Mouse (Mus musculus) right cerebral cortex, adult 2 months (tissue): ENCODE measurements around the gene Fam107b.

Experiments used
- DNase-seq, 2 experiments: peaks; one replicate each; pipeline ENCODE4 v3.0.0; 2021 to 2022; ENCODE audit warnings: low spot score in 2 of 2

Fam107b gene

GRCm38 (mm10) chr2:3739351-3739961 lies 169.2 kb downstream of the Fam107b start:
- peak; percentile 52 to 53 for DNase-seq

- no peak for DNase-seq
Observed at GRCm38 (mm10) chr2:3740256-3740655, 170.0 kb downstream of the Fam107b start.

- DNase-seq, result no peak
Observed at GRCm38 (mm10) chr2:3740670-3741069, 170.4 kb downstream of the Fam107b start.

DNA sequence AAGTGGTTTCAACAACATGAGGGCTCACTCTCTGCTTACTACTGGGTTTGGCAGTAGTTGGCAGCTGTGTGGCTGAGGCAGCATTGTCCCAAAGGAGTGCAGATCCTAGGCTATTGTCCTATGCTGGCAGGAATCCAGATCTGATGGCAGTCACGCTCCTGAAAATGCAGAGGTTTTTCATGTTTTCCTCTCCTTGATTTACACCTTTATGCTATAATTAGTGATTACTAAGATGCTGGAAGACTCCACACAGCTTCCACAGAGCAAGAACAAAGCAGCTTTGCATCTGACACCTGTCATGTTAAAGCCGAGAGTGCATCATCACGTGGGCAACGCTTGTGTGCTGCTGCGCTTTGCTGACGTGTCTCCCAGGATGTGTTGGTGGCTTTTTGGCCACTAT lies 172.2 kb downstream of the Fam107b start:
- DNase-seq, result peak in 1 of 2 experiments; percentile 11

GRCm38 (mm10) chr2:3745041-3745440 lies 174.8 kb downstream of the Fam107b start:
- no peak for DNase-seq

- no peak for DNase-seq
Observed at GRCm38 (mm10) chr2:3745910-3746606, 175.8 kb downstream of the Fam107b start.

DNA sequence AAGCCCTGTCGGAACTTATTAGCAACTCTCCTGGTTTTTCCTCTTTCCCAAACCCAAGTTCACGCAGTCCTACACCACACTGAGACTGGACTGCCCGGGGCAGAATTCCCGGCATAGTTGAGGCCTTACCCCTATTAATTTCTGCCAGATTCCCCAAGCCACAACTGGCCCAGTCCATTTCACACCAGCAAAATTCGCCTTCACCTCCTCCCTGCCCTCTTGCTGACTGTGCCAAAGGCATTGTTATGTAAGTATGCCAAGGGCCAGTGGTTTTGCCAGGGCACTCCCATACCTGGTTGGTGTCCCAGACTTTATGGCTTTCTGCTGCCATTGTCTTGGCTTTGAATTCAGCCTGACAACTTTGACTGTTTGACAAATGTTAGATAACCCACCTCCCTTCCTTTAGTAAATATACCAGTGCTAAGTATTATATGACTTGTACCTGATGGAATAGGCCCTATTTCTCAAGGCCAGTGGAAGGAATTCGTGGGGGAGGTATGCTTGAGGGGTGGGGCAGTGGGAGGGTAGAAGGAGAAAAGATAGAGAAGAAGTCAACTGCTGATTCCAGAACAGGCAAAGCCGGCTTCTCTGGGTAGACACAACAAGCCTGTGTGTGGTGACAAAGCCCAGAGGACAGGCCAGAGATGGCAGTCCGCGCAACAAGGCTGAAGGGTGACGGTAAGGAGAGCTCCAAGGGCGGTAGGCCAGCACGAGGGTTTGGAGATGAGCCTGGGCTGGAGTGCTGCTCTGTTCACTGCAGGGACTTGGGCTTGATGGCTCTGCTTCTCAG lies 178.6 kb downstream of the Fam107b start:
- no peak for DNase-seq

- no peak for DNase-seq
Observed at GRCm38 (mm10) chr2:3749504-3750024, 179.3 kb downstream of the Fam107b start.

- DNase-seq, result no peak
Observed at GRCm38 (mm10) chr2:3750126-3750525, 179.8 kb downstream of the Fam107b start.

GRCm38 (mm10) chr2:3752365-3752764 lies 182.1 kb downstream of the Fam107b start:
- DNase-seq, result no peak

DNA sequence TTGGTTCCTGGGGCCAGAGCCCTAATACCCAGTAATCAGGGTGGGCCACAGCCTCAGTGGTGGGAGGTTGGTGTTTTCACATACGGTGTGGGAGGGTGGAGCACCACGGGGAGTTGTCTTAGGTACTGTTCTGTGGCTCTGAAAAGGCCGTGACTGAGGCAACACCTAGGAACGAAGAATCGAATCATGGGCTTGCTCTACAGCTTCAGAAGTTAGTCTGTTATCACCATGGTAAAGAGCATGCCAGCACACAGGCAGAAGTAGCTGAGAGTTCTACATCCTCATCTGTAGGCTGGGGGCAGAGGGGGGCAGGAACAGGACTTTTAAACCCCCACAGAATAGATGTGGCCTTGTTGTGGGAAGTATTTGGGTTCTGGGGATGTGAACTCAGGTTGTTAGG lies 182.6 kb downstream of the Fam107b start:
- no peak for DNase-seq

DNA sequence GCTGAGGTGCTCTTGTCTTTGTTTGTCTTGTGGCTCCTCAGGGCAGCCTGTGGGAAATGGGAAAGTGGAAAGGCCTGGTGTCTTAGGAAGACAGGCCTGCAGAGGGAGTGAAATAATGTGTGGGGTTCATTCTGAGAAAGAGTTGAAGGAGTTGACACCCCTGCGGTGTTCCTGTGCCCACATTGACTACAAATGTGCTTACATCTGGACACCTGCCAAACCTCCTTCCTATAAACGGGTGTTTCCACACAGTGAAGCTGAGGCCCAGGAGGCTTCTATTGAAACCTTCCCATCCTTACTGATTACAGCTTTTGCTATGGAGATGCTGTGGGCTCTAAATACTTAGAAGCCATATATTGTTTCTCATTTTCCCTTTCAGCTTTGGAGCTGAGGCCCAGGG lies 183.5 kb downstream of the Fam107b start:
- peak; percentile 33 to 40 for DNase-seq

- no peak for DNase-seq
Observed at GRCm38 (mm10) chr2:3755936-3756335, 185.6 kb downstream of the Fam107b start.

GRCm38 (mm10) chr2:3758406-3758805 lies 188.1 kb downstream of the Fam107b start:
- DNase-seq, result no peak

- DNase-seq, result no peak
Observed at GRCm38 (mm10) chr2:3760234-3760836, 190.0 kb downstream of the Fam107b start.

- DNase-seq, result no peak
Observed at GRCm38 (mm10) chr2:3764136-3764535, 193.8 kb downstream of the Fam107b start.

DNA sequence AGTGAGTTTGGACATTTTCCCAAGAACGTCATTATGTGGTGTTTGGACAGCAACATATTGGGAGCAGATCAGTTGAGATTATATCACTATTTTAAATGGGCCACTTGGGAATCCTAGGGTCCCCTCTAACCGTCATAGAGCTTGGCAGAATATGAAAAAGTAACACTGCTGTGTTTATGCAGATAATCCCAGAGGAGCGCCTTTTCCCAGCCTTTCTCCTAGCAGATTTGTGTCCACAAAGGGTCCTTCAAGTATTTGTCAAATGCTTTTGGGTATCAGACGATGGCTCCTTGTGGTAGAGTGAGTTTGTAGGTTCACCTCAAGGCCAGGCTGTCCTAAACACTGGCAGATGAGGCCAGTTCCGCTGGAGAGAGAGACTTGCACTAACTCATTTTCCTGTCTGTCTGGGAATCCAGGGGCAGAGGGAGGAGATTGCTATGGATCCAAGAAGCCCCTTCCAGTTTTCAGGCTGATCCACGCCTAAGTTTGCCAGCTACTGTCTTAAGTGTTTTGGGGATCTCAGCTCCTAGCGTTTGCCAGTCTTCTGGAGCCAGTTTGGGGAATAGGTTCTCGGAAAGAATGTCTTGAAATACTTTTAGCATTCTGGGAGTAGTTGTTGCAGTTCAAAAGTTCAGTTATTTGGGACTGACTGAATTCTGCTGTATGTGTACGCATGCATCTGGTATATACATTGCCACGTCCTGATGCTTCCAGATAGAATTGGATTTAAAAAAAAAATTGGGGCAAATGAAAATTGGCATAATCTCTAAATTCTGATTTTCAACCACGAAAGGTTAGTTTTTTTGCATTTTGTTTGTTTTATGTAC lies 195.9 kb downstream of the Fam107b start:
- no peak for DNase-seq

- peak; percentile 64 to 70 for DNase-seq
Observed at GRCm38 (mm10) chr2:3769260-3769659, 199.0 kb downstream of the Fam107b start.

DNA sequence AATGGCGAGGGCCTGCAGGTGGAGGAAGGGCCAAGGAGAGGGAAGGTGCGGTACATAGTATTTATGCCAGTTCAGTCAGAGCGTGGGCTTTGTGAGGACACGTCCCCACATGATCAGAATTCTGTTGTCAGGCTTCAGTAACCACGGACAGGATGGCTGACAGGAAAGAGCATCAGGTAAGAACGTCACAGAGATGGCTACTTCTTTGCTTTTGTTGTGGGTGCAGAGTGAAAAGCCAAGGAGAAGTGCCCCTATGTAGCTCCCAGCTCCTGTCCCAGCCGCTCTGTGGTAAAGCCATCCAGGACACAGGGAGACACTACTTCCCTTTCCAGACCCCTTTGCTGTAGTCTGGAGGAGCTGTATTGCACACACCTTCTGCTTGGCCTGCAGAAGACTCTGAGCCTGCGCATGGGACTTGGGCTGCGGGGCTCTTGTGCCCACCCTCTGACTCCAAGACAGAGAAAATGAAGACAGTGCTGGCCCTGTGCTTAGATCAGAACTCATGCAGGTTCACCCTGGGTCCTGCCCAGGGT lies 199.6 kb downstream of the Fam107b start:
- DNase-seq, result no peak

DNA sequence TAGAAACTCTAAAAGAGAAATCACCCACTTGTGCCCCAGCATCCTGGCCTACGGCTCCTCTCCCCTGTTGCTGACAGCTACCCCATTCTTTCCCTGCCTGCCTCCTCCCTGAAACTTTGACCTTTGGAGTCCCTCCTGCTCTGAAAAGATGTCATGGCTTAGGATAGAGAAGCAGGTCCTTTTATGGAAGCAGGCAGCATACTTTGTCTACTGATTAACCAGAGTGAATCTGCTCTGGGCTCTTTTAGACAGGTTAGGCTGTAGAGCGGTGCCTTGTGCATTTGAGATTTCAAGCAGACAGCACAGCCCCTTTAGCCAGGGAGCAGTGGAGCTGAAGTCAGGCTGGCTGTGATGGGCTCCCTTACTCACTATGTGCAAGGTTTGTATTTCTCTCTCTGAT lies 200.1 kb downstream of the Fam107b start:
- DNase-seq, result no peak

DNA sequence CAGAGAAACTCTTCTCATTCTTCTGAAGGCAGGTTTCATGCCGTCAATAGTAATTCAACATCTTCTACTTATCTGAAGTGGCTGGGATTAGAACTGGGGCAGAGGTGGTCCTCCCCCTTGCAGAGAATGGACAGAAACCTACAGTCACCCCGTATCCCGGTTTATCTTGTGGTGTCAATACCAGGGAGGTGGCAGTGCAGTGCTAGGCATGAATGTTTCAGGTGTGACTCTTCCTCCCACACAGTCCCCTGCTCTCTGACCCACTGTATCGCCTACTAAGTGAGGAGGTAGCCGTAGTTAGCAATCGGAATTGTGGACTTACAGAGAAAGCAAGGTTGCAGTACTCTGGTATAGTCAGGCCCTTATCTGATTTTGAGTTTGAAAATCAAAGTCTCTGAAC lies 201.2 kb downstream of the Fam107b start:
- no peak for DNase-seq
